Mouse (Mus musculus) CD8-positive naive resting alpha-beta T cell, adult 2 months (primary cell): ENCODE results near the gene Gm17359.

Experiments
- DNase-seq, 2 experiments: peaks; one replicate each; pipeline ENCODE4 v3.0.0; 2022; ENCODE audit warnings: low read depth in 2 of 2, low spot score in 2 of 2

Gm17359 gene

DNA sequence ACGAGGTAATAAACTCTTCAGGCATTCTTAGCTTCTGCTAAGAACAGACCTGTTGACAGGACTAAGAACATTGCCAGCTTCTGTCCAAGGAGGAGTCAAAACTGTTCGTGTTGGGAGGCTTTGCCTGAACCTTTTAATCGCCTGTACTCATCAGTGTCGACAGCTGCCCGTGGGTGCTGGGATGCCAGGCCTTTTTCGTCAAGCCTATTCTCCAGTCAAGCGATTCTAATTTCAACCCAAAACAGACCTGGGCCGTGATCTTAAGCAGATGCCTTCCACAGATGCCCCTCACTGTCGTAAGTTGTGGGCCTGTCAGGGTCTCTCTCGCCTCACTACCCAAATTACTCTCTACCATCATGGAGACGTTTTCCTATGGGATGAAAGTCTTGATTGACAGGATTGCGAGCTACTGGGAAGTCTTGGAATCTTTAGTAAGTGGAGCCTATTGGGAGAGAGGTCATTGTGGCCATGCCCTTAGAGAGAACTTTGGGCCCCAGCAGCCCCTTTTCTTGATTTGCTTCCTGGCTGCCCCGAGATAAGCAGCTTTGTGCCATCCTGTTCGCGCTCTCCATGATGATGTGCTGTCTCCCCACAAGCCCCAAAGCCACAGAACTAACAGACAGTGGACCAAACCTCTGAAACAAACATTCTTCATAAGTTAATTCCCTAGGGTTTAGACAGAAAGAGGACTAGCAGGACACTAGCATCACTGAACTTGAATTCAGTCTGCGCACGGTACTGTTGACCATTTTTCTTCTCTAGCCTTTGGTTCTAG, 6.7 kb downstream of the Gm17359 start:
- no peak for DNase-seq

DNA sequence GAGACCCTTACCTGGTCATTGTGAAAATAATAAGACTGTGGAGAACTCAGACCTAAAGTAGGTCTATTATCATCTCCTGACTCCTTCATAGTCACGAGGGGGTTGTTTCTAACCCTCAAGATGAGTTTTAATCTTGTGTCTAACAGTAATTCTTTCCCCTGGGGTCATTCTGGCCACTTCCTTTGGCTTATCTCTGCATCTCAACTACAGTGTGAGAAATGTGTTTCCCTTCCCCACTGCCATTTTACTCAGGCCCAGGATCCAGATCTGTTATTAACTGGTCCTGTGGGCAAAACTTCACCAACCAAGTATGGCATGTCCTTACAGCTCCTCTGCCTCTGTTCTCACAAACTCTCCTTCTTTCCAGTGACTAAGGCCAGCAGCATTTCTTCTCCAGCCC, 12.8 kb downstream of the Gm17359 start:
- DNase-seq = no peak

DNA sequence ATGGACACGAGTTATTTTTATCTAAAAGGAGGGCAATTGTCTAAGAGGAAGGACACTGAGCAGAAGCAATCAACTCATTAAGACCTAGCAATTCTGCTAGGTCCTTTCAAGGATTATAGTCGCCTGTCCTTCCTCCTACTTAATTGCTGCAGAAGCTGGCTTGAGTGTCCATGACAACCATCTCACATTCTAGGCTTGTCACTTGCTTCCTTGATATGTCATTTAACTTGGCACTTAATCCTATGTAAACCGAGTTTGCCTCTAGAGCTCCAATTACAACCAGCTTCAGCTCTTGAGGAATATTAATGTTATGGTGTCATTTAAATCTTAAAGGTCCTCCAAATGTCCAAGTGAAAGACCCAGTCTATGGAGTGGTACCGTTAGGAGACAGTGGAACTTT, 22.3 kb downstream of the Gm17359 start:
- no peak for DNase-seq

DNA sequence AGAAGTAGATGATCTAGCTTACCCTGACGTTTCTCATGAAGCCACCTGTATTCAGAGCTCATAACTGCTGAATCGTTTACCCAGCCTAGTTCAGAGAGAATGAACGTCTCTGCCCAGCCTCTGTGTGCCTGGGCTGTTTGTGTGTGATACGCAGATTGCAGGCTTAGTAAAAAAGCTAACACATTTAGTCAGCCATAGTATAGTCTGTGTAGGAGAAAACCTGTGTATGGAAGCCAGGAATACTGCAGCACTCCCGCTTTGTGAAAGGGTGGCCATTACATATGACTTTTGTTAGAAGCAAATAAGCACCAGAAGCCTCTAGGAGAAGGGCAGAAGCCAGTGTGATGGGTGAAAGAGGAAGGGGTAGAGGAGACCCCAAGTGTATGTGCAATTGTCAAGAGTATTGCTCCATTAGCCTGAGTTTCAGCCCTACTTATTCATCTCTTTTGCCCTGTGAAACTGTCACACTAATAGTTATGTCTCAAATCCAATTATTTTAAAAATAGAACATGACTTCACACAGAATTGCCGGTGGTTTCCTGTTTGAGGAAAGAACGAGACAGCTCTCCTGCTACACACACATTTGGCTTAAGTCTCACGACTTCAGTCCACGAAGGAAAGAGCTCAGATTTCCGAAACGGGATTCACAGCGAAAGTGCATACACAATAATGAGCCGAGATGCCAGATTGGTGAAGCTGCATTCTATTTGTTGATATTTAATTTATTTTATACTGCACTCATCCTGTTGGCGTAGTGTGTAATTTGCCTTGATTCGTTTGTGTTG, 24.0 kb downstream of the Gm17359 start:
- DNase-seq = no peak

DNA sequence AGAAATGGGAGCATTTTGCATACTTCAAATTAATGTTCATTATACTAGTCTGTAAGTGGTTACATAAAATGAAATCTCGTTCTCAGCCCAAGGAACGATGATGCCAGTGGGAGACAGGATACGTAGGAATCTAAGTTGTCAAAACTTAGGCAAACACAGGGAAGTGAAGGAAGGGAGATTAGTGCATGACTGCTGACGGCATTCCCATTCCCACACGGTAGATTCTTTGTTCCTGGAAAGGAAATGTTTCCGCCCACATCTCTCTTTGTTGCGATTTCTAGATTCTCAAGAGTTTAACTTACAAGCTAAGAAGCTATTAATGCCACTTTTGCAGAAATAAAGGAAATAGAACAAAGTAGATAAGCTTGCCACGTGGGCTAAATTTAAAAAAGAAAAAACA, 29.6 kb downstream of the Gm17359 start:
- DNase-seq = no peak

DNA sequence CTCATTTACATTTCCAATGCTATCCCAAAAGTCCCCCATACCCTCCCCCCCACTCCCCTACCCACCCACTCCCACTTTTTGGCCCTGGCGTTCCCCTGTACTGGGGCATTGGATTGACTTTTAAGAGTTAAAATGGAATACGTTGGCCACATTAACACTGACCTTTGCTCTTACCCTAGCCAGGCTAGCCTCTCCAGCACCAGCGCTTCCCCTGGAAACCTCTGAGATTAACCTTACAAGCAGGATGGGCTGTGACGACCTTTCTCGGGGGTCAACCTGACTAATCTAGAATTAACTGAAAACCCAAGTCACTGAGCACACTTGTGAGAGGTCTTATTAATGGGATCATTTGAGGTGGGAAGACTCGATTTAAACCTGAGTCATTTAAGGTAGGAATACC, 31.8 kb downstream of the Gm17359 start:
- DNase-seq = no peak

DNA sequence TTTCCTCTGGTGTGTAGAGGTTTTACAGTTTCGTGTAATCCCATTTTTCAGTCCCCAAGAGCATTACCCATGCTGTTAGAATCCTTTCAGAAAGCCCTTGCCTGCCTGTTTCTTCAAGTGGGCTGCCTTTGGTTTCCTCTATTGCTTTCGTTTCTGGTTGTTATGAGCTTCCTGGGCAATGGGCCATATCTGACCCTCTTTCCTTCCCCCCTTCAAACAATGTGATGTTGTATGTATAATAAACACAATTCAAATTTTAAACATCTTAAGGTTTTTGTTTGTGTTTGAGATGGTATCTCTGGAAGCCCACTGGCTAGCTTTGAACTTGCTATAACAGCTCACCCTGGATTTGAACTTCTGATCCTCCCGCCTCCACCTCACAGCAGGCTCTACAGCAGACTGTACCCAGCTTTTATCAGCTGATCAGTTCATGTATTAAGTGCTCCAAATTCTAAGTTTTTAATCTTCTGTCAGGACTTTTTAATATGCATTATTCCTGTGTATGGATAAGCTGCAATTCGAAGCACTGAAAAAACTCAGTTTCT, 34.0 kb downstream of the Gm17359 start:
- no peak for DNase-seq

DNA sequence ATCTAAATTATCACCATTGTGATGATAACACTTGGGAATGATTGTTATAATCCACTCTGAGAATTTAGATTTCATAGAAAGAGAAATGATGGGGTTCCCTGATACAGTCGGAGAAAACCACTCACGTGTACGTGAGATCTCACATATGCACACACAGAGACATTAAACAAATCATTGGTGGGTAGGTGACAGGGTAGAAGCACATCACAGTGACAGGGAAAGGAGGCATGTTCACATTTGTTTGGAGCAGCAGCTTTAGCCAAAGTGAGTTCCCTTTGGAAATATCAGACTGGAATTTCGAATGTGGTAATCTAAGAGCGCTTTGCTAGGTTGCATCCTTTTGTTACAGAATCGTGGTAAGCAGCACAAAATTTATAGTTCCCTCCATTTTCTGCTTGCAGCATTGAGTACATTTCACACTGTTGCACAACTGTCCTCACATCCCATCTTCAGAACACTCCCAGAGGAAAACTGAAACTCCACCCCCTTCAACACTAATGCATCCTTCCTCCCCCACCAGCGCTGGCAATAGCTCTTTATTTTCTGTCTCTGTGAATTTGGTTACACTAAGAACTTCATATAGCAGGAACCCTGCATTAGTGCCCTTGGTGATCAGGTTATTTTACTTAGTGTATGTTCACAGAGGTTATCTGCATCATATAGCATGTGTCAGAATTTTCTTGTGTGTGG, 35.2 kb downstream of the Gm17359 start:
- no peak for DNase-seq

DNA sequence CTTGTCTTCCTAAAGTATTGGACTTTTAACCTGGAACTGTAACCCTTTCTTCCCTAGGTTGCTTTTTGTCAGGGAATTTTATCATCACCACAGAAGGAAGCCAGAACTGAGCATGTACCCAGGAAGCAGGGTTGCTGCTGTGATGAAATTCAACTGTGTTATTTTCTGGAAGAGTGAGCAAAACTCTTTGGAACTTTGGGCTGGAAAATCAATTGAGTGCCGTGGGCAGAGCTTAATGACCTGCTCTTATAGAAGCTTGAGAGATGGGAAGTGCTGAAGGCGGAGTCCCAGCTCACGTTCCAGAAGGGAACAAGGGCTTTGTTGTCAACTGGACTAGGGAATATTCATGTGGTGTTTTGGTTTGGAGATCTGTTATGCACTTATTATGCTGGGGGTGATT, 37.5 kb downstream of the Gm17359 start:
- no peak for DNase-seq

DNA sequence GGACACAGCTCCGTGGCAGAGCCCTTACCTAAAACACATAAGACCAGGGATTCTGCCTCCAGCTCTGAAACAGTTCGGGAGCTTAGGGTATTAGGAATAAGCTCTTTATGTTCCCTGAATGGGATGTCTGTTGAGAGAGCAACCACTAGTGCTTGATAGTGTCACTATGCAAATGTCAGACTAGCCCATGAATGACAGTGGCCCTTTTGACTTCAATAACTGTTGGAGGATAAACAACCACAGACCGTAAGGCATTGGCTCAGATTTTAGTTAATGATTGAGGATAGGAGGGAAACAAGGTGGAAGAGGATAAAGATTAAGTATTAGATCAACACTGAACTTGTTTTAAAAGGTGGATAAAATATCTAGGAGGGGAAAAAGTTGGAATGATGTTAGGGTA, 41.6 kb downstream of the Gm17359 start:
- DNase-seq = no peak

DNA sequence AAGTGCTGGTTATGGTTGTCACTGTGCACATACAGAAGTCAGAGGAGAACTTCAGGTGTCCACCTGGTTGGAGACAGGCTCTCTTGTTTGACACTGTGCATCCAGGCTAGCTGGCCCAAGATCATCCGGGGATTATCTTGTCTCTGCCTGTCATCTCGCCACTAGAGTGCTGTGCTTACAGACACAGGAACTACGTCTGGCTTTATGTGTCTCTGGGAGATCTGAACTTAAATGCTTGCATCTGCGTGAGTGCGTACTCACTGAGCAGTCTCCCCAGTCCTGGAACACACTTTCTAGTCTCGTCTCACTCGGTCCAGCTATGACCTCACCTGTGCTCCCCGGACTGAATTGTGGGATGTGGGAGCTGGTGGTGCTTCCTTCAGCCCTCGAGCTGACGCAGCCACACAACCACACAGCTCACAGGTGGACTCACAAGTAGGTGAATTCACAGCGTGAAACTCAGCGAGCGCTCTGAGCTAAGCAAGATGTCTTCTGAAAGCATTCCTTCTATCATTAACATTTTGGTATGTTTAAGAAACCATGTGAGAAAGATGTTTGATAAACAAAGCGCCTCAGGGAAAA, 42.9 kb downstream of the Gm17359 start:
- no peak for DNase-seq

DNA sequence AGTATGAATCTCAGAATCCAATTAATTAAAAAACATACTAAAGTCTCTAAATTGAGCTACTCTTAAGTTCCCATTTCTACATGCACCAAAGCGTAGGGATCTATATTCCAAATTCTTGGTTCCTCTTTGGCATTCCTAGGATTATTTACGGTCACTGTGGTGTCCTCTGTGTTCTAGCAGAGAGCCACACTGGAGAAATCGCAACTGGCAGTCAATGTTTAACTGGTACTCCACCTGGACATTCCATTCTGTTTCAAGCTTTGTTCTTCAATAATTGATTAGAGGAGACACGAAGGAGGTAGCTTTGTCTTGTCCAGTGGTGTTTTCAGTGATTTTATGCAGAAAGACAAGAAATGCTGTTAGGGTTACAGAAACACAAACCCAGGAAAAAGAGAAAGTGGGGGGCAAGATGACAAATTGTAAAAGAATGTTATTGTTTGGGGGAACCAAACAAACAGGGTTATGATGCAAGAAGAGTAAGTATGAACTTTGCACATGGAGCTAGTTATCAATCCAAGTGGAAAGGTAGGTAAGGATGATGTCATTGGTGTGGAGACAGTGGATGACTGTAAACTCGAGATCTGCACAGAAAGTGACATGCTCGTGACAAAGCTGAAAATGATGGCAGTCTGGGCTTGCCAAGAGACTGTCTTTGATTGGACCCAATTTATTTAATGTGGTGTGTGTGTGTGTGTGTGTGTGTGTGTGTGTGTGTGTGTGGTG, 43.6 kb downstream of the Gm17359 start:
- no peak for DNase-seq

DNA sequence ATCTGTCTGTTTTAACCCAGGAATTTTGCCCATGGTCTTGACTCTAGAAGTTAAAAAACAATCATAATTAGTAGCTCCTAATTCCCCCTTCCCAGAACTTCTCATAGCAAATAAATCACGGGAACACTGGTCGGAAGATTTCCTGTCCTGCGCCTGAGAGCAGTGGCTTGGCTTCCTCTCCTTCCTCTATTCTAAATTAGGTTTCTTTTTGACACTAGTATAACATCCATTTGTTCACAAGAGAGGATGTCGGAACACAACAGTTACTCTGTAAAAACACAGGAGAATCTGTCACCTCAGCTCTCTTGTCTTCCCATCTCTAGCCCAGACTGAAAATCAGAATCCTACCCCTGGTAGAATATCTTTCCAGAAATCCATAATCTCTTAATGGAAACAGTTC, 44.9 kb downstream of the Gm17359 start:
- no peak for DNase-seq

DNA sequence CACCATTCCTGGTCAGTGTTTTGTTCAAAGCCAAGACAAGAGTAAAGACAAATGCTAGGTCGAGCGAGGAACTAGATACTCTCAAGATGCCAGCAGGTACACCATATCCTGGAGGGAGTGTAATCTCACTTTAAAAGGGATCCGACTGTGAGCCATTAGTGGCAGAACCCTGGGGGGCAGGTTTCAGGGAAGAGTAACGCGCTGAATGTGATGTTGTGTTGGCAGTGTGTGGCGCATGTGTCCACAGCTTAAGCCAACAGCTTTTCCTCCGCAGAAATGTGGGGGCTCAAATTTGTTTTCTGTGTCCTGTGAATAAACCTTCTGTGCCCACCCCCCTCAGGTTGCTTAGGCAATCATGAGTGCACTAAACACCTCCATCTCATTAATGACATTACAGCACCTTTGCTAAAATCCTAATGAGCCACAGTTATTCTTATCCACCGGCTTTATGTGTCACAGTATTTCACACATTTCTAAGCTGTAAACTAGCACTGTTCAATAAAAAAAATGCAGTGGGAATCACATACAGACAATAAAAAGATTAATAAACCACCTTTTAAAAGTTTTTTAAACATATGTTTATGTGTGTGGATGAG, 49.1 kb downstream of the Gm17359 start:
- no peak for DNase-seq

DNA sequence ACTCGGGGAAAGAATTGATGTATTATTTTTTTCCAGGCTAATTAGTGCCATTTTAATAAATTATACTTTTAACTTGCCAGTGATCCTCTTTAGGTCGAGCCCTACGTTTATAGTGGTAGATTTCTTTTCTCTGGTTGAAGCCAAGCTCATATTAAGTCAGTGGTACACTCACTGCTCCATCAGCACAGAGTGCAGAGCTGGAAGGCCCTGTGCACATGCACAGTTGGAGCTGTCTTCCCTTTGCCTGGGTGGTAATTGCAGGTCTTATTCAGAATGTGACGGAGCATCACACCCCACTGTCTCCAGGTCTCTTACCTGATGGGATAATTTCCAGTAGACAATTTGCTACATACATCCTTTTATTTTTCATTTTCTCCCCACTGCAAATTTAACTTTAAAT, 52.6 kb downstream of the Gm17359 start:
- DNase-seq = no peak

DNA sequence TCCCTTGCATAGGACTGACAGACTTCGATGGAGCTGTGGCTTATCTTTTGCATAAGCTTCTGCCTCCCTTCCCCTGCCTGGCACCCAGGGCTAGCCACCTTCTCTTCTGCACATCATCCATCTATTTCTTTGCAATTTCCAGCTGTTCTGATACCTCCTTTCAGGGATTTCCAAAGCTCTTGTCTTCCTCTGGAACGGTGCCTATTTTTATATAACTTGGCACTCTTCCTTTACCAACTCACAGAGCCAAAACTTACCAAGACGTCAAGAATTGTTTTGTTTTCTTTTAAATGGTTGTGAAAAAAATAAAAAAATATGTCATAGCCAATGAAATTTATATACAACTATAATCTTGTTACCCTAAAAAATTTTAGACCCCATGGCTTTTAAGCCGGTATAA, 64.1 kb downstream of the Gm17359 start:
- DNase-seq = no peak

DNA sequence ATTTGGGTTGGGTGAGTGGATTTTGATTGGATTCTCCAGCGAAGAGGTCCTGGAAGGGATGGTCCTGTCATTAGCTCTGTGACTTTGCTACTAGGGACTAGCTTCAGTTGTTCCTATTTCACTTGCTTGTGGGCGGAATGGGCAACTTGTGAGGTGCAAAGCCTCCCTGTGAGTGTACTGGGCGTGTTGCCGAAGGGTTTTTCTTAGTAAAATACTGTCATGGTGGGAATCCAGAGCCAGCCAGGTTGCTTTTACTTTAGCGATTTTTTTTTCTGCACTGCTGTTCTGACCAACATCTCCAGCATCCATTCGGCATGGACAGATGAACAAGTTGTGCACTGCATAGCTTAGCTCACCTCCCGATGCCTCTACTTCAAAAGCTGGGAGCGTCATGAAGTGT, 65.6 kb downstream of the Gm17359 start:
- no peak for DNase-seq

DNA sequence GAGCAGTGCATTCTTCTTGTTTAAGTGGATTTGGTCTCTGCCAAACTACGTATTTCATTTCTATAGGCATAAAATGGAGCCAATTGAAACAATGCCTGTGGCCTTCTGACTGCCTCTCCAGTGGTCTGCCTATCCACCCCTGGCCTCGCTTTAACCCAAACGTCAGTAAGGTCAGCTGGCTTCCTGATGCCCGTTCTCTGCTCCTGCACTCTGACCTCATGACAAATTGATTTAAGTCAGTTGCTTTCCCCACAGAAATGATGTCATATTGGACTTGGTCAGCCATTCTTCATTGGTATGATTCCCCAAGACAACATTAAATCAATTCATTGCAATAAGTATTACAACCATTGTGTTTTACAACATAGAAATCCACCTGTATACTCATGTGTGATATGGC, 72.1 kb downstream of the Gm17359 start:
- no peak for DNase-seq

DNA sequence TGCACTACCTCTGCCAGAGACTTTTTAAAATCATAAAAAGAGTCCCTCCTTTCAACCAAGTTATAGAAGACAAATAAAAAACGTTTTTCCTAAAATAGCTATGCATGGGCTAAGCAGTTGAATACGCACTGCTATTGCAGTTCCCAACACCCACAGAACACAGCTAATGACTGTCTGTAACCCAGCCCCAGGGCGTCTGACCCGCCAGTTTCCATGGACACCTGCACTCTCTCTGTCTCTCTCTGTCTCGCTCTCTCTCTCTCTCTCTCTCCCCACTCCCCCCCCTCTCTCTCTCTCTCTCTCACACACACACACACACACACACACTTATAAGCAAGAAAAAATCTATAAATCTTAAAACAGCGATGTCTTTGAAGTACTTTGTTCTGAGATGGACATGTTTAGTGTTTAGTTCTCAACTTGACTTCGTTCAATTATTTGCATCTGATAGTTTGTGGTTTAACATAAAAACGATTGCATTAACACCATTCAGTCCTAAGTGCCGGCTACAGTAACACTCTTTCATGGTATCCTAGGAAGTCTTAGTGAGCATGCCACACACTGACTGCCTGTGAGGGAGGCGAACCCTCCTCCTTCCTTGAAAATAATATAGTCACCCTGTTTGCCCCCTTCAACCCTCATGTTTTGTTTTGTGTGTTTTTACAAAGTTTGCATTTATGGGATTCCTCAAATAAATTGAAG, 73.6 kb downstream of the Gm17359 start:
- no peak for DNase-seq

DNA sequence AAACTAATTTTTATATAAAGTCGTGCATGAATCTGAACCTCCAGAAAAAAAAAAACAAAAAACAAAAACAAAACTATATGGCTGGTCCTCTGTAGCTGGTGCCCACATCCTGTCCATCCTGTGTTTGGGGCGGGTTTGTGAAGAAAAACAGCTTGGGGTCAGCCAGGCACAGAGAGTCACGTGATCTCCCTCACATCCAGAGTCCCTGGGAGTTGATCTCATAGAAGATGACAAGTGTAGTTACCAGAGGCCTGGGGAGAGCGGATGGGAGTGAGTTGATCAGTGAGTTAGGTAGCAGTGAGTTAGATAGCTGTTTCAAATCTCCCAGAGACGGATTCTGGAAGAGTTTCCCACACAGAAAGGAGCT, 74.2 kb downstream of the Gm17359 start:
- DNase-seq = no peak
